Mouse (Mus musculus) liver, embryonic 14.5 days (tissue): ENCODE data around the gene Scgb2b18. TPM values are rescaled to one million over a fixed set of nuclear protein-coding genes. Genes with fewer than 3 reads are reported as not detected.
"Not testable (repeated sequence)": the region's sequence is repeated elsewhere in the genome, so short reads cannot be mapped to it uniquely, and the experiment has no call there.

Experiments
- ATAC-seq: fragments of 200-750 bp; cut with Nextera tagmentation; 2 replicates; pipeline ENCODE4 v1.8.0; 2017; ENCODE audit warnings: moderate number of reproducible peaks, mild to moderate bottlenecking, moderate library complexity; ENCODE audit not compliant: insufficient read depth
- DNase-seq, 3 experiments: peaks; one replicate each; pipeline ENCODE4 v3.0.0-alpha.2; 2012 to 2013; ENCODE audit warnings: low read depth in 3 of 3, low spot score in 3 of 3
- H3K27ac ChIP-seq: fragments of 300-500 bp; sonication (generic); 2 replicates; pipeline ENCODE4 v1.5.1; 2014; ENCODE audit warnings: moderate library complexity, mild to moderate bottlenecking, control low read depth, inconsistent platforms
- H3K27me3 ChIP-seq: fragments of 300-500 bp; sonication (generic); 2 replicates; pipeline ENCODE4 v1.6.1; 2014; ENCODE audit warnings: mild to moderate bottlenecking, low read length, moderate library complexity; ENCODE audit not compliant: control insufficient read depth, insufficient read depth
- H3K36me3 ChIP-seq: fragments of 300-500 bp; sonication (generic); replicated peaks from 2 replicates; pipeline ENCODE4 v1.6.1; 2014; ENCODE audit warnings: low read depth; ENCODE audit not compliant: control insufficient read depth, insufficient read depth
- H3K4me1 ChIP-seq, 2 experiments: fragments of 200-500 bp in 1 of 2; fragments of 300-500 bp in 1 of 2; sonication (generic) in 1 of 2; replicated peaks; 2 replicates each; pipeline ENCODE4 v1.6.1; 2012 to 2014; ENCODE audit warnings: antibody characterized with exemption in 1 of 2, inconsistent platforms in 1 of 2, low read length in 1 of 2; ENCODE audit not compliant: control insufficient read depth in 2 of 2, insufficient read depth in 2 of 2
- H3K4me2 ChIP-seq: fragments of 300-500 bp; sonication (generic); 2 replicates; pipeline ENCODE4 v1.6.1; 2014; ENCODE audit warnings: low read depth, mild to moderate bottlenecking, control low read depth, moderate library complexity
- H3K4me3 ChIP-seq, 2 experiments: fragments of 200-500 bp in 1 of 2; fragments of 300-500 bp in 1 of 2; sonication (generic) in 1 of 2; 2 replicates each; pipeline ENCODE4 v1.5.1; 2012 to 2014; ENCODE audit warnings: low read depth in 2 of 2, low read length in 2 of 2, mild to moderate bottlenecking in 2 of 2, control low read depth in 1 of 2, inconsistent platforms in 1 of 2, moderate library complexity in 1 of 2; ENCODE audit not compliant: insufficient read depth in 1 of 2
- H3K9ac ChIP-seq: fragments of 300-500 bp; sonication (generic); replicated peaks from 2 replicates; pipeline ENCODE4 v1.6.1; 2014; ENCODE audit warnings: mild to moderate bottlenecking, control low read depth, moderate library complexity
- H3K9me3 ChIP-seq: fragments of 300-500 bp; sonication (generic); 2 replicates; pipeline ENCODE4 v1.6.1; 2016; ENCODE audit warnings: low read length, mixed read lengths; ENCODE audit not compliant: control insufficient read depth
- WGBS: fragments of 180-500 bp; shearing (Covaris S2); extraction: QIAGEN DNeasy Blood & Tissue Kit; methylation state at CpG from one replicate; pipeline ENCODE4 v1.1.7; 2014; ENCODE audit not compliant: insufficient replicate concordance; 5-methylcytosine and 5-hydroxymethylcytosine counted together
- polyA plus RNA-seq, 2 experiments: library from polyadenylated mRNA; depleted of rRNA in 1 of 2; stranded (reverse) in 1 of 2; unstranded in 1 of 2; fragments of >200 nt; fragmentation: Nextera tagmentation in 1 of 2; extraction: Ambion mirVana in 1 of 2; gene quantifications; 2 replicates each; pipeline versions ENCODE4 v1.2.1 to v1.2.3; 2012 to 2014

The Scgb2b18 gene
- polyA plus RNA-seq (2012; rRNA removed) (not detected in 2 replicates), polyA plus RNA-seq (2014; fragmentation: Nextera tagmentation; extraction: Ambion mirVana) (not detected in 2 replicates)

DNA sequence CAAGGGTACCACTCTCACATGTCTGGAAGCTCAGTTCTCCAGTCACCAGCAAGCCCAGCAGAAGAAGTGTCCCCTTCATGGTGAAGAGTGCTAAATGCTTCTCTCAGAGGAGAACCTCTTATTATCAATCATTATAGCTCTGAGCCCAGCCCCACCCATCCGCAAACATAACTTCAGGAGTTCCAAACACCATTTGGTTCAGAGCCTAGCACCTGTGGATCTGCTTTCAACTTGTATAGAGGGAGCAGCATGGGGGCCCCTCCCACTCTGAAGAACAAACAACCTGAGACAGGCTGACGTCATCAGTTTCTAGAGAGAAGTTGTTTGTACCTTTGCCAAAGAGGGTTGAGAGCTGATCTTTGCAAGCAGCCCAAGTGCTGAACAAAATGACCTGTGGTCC is at the start of gene Scgb2b18:
Scgb2b18 (minus strand) TSS at position 101 of the 400 bp plus-strand sequence.
- H3K4me1 ChIP-seq, H3K4me3 ChIP-seq, H3K36me3 ChIP-seq, H3K9ac ChIP-seq, H3K4me2 ChIP-seq, H3K27me3 ChIP-seq, H3K27ac ChIP-seq, ATAC-seq, DNase-seq, H3K9me3 ChIP-seq: not testable (repeated sequence)
- 60% methylated on average over 2 of the region's 2 CpGs for WGBS

DNA sequence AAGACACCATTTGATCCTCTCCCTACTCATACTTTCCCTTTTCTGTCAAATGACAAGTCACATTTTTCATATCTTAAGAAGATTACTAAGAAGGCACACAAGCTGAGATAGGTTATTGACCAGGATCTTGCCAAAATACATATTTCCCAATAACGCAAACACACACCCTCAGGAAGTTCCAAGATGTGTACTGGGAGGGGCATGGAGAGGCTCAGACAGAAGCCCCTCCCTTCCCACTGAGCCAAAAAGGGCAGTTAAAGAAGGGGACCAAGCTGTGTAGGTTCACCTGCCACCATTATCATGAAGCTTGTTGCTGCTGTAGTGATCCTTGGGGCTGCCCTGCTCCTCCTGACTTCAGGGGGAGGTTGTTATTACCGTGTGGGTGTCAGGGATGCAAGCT is 11.6 kb upstream of the Scgb2b18 start, which contains the start of gene Scgb1b18:
Scgb1b18 (plus strand) TSS at position 301 of the 400 bp plus-strand sequence.
- not testable (repeated sequence) for DNase-seq, H3K4me1 ChIP-seq
- WGBS, result no CpG with 5 or more reads among the region's 2 CpGs

More for the DNA sequence above, 11.6 kb upstream of the Scgb2b18 start, which contains the start of gene Scgb1b18:
- not testable (repeated sequence) for ATAC-seq, H3K9me3 ChIP-seq, H3K36me3 ChIP-seq, H3K4me3 ChIP-seq, H3K27me3 ChIP-seq, H3K9ac ChIP-seq, H3K27ac ChIP-seq, H3K4me2 ChIP-seq

Other genes starting within 250 kb of the Scgb2b18 start
- gene Scgb2b17, start 117.3 kb downstream of the Scgb2b18 start, polyA plus RNA-seq (2012; rRNA removed), result not detected in 2 replicates
- gene Scgb2b17, start 117.3 kb downstream of the Scgb2b18 start, polyA plus RNA-seq (2014; fragmentation: Nextera tagmentation; extraction: Ambion mirVana), result not detected in 2 replicates
- gene Scgb1b17, start 110.4 kb downstream of the Scgb2b18 start, polyA plus RNA-seq (2012; rRNA removed), result not detected in 2 replicates
- gene Scgb1b17, start 110.4 kb downstream of the Scgb2b18 start, polyA plus RNA-seq (2014; fragmentation: Nextera tagmentation; extraction: Ambion mirVana), result not detected in 2 replicates
- not detected in 2 replicates for gene Scgb1b18, start 11.7 kb upstream of the Scgb2b18 start, polyA plus RNA-seq (2012; rRNA removed)
- not detected in 2 replicates for gene Scgb1b18, start 11.7 kb upstream of the Scgb2b18 start, polyA plus RNA-seq (2014; fragmentation: Nextera tagmentation; extraction: Ambion mirVana)
- not detected in 2 replicates for gene Scgb2b19, start 106.5 kb upstream of the Scgb2b18 start, polyA plus RNA-seq (2012; rRNA removed)
- not detected in 2 replicates for gene Scgb2b19, start 106.5 kb upstream of the Scgb2b18 start, polyA plus RNA-seq (2014; fragmentation: Nextera tagmentation; extraction: Ambion mirVana)
- not detected in 2 replicates for gene Scgb1b19, start 113.4 kb upstream of the Scgb2b18 start, polyA plus RNA-seq (2012; rRNA removed)
- gene Scgb1b19, start 113.4 kb upstream of the Scgb2b18 start, polyA plus RNA-seq (2014; fragmentation: Nextera tagmentation; extraction: Ambion mirVana), result not detected in 2 replicates
- gene Scgb2b20, start 192.5 kb upstream of the Scgb2b18 start, polyA plus RNA-seq (2012; rRNA removed), result not detected in 2 replicates
- not detected in 2 replicates for gene Scgb2b20, start 192.5 kb upstream of the Scgb2b18 start, polyA plus RNA-seq (2014; fragmentation: Nextera tagmentation; extraction: Ambion mirVana)
- gene Scgb1b20, start 199.4 kb upstream of the Scgb2b18 start, polyA plus RNA-seq (2012; rRNA removed), result not detected in 2 replicates
- not detected in 2 replicates for gene Scgb1b20, start 199.4 kb upstream of the Scgb2b18 start, polyA plus RNA-seq (2014; fragmentation: Nextera tagmentation; extraction: Ambion mirVana)